Mouse (Mus musculus): ENCODE measurements around the gene Kpna4.

The Kpna4 gene

GRCm38 (mm10) chr3:69126509-69127345 lies at the start of gene Kpna4:
TSS of gene Kpna4 (minus strand) at chr3:69127113.
- DNase-seq: peak; percentile 97

GRCm38 (mm10) chr3:69175229-69175628 lies 48.3 kb upstream of the Kpna4 start:
- DNase-seq: no peak

- DNase-seq: no peak
Measured at GRCm38 (mm10) chr3:69171123-69171522, 44.2 kb upstream of the Kpna4 start.

GRCm38 (mm10) chr3:69169796-69170195 lies 42.9 kb upstream of the Kpna4 start:
- no peak for DNase-seq

- no peak for DNase-seq
Measured at GRCm38 (mm10) chr3:69168724-69169123, 41.8 kb upstream of the Kpna4 start.

- DNase-seq: no peak
Measured at GRCm38 (mm10) chr3:69163057-69163456, 36.1 kb upstream of the Kpna4 start.

- DNase-seq: no peak
Measured at GRCm38 (mm10) chr3:69160429-69160828, 33.5 kb upstream of the Kpna4 start.

- no peak for DNase-seq
Measured at GRCm38 (mm10) chr3:69159501-69159900, 32.6 kb upstream of the Kpna4 start.

GRCm38 (mm10) chr3:69157886-69158285 lies 31.0 kb upstream of the Kpna4 start:
- no peak for DNase-seq

GRCm38 (mm10) chr3:69156484-69156883 lies 29.6 kb upstream of the Kpna4 start:
- DNase-seq: peak; percentile 41

- DNase-seq: no peak
Measured at GRCm38 (mm10) chr3:69154691-69155090, 27.8 kb upstream of the Kpna4 start.

GRCm38 (mm10) chr3:69150921-69151320 lies 24.0 kb upstream of the Kpna4 start:
- no peak for DNase-seq

GRCm38 (mm10) chr3:69142372-69142994 lies 15.6 kb upstream of the Kpna4 start:
- DNase-seq: no peak

GRCm38 (mm10) chr3:69140851-69141250 lies 13.9 kb upstream of the Kpna4 start:
- DNase-seq: no peak

- no peak for DNase-seq
Measured at GRCm38 (mm10) chr3:69136059-69136458, 9.1 kb upstream of the Kpna4 start.

- no peak for DNase-seq
Measured at GRCm38 (mm10) chr3:69130973-69131372, 4.1 kb upstream of the Kpna4 start.

GRCm38 (mm10) chr3:69127693-69128092 lies 780 bp upstream of the Kpna4 start:
- DNase-seq: peak; percentile 15

GRCm38 (mm10) chr3:69127346-69127678 lies 399 bp upstream of the Kpna4 start:
- DNase-seq: no peak

- peak; percentile 50 for DNase-seq
Measured at GRCm38 (mm10) chr3:69125891-69126508, 913 bp downstream of the Kpna4 start.

- no peak for DNase-seq
Measured at GRCm38 (mm10) chr3:69125461-69125860, 1.5 kb downstream of the Kpna4 start.

- DNase-seq: no peak
Measured at GRCm38 (mm10) chr3:69118827-69119226, 8.1 kb downstream of the Kpna4 start.

GRCm38 (mm10) chr3:69114760-69115159 lies 12.2 kb downstream of the Kpna4 start:
- no peak for DNase-seq

- DNase-seq: no peak
Measured at GRCm38 (mm10) chr3:69113956-69114355, 13.0 kb downstream of the Kpna4 start.

- no peak for DNase-seq
Measured at GRCm38 (mm10) chr3:69109079-69109478, 17.8 kb downstream of the Kpna4 start.

All from kidney, postnatal 10 days (tissue).